Mouse (Mus musculus): ENCODE results near the gene Fgd4.
"Not testable (repeated sequence)": the region's sequence is repeated elsewhere in the genome, so short reads cannot be mapped to it uniquely, and the experiment has no call there.

The Fgd4 gene

GRCm38 (mm10) chr16:16542956-16543441 lies 57.4 kb downstream of the Fgd4 start:
- no peak for DNase-seq (ENCODE audit: low spot score in 2 of 2)

GRCm38 (mm10) chr16:16539396-16539795 lies 61.0 kb downstream of the Fgd4 start:
- not testable (repeated sequence) for DNase-seq (ENCODE audit: low spot score in 2 of 2)

GRCm38 (mm10) chr16:16535232-16535631 lies 65.1 kb downstream of the Fgd4 start:
- DNase-seq (ENCODE audit: low spot score in 2 of 2) = no peak

- DNase-seq (ENCODE audit: low spot score in 2 of 2) = no peak
Measured at GRCm38 (mm10) chr16:16528014-16528413, 72.3 kb downstream of the Fgd4 start.

GRCm38 (mm10) chr16:16527267-16527666 lies 73.1 kb downstream of the Fgd4 start:
- no peak for DNase-seq (ENCODE audit: low spot score in 2 of 2)

- DNase-seq (ENCODE audit: low spot score in 2 of 2) = no peak
Measured at GRCm38 (mm10) chr16:16526741-16527105, 73.6 kb downstream of the Fgd4 start.

GRCm38 (mm10) chr16:16526097-16526740 lies 74.1 kb downstream of the Fgd4 start:
- DNase-seq (ENCODE audit: low spot score in 2 of 2) = no peak

GRCm38 (mm10) chr16:16525266-16525904 lies 75.0 kb downstream of the Fgd4 start:
- DNase-seq (ENCODE audit: low spot score in 2 of 2) = no peak

GRCm38 (mm10) chr16:16523632-16524031 lies 76.7 kb downstream of the Fgd4 start:
- DNase-seq (ENCODE audit: low spot score in 2 of 2) = no peak

- DNase-seq (ENCODE audit: low spot score in 2 of 2) = not testable (repeated sequence)
Measured at GRCm38 (mm10) chr16:16522869-16523268, 77.5 kb downstream of the Fgd4 start.

GRCm38 (mm10) chr16:16501491-16501890 lies 98.9 kb downstream of the Fgd4 start:
- no peak for DNase-seq (ENCODE audit: low spot score in 2 of 2)

- DNase-seq (ENCODE audit: low spot score in 2 of 2) = no peak
Measured at GRCm38 (mm10) chr16:16500926-16501325, 99.4 kb downstream of the Fgd4 start.

GRCm38 (mm10) chr16:16498798-16499197 lies 101.6 kb downstream of the Fgd4 start:
- no peak for DNase-seq (ENCODE audit: low spot score in 2 of 2)

- no peak for DNase-seq (ENCODE audit: low spot score in 2 of 2)
Measured at GRCm38 (mm10) chr16:16485523-16486043, 114.8 kb downstream of the Fgd4 start.

- no peak for DNase-seq (ENCODE audit: low spot score in 2 of 2)
Measured at GRCm38 (mm10) chr16:16484601-16485000, 115.7 kb downstream of the Fgd4 start.

GRCm38 (mm10) chr16:16473451-16473850 lies 126.9 kb downstream of the Fgd4 start:
- DNase-seq (ENCODE audit: low spot score in 2 of 2) = not testable (repeated sequence)

GRCm38 (mm10) chr16:16450021-16450420 lies 150.3 kb downstream of the Fgd4 start:
- DNase-seq (ENCODE audit: low spot score in 2 of 2) = no peak

- no peak for DNase-seq (ENCODE audit: low spot score in 2 of 2)
Measured at GRCm38 (mm10) chr16:16438436-16438835, 161.9 kb downstream of the Fgd4 start.

- DNase-seq (ENCODE audit: low spot score in 2 of 2) = no peak
Measured at GRCm38 (mm10) chr16:16422456-16422855, 177.9 kb downstream of the Fgd4 start.

- not testable (repeated sequence) for DNase-seq (ENCODE audit: low spot score in 2 of 2)
Measured at GRCm38 (mm10) chr16:16367217-16367616, 233.1 kb downstream of the Fgd4 start.
